Mouse (Mus musculus): Measurements from ENCODE around the gene Limch1.

The Limch1 gene

DNA sequence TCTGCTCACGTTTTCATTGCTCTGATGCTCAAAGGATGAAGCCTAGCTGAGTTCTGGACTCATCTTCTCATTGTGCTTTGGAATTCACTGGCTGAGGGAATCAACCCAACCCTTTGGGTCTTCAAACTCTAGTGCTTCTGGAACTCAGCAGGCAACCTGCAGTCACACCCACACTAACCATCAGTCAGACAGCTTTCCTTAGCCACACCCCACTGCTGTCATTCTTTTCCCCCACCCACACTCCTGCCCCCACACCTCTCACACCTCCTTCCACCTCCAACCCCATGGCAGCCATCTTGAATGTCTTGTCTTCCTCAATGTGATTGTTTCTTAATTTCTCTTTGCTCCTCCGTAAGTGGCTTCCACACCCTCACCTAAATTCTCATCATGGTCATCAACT is 360.6 kb downstream of the Limch1 start:
- DNase-seq (ENCODE audit: low spot score), result no peak

Data from lung, postnatal 25 days (tissue).